Mouse (Mus musculus) megakaryocyte, embryonic 14.5 days (primary cell): ENCODE measurements around the gene Slamf9. TPM values are rescaled to one million over a fixed set of nuclear protein-coding genes. Genes with fewer than 3 reads are reported as not detected.
A peak's percentile ranks its signal among the peaks of the same experiment; 100 is the strongest.

Source experiments
- H3K27me3 ChIP-seq: replicated peaks from 2 replicates; pipeline ENCODE3; 2012; ENCODE audit warnings: inconsistent platforms
- H3K36me3 ChIP-seq: replicated peaks from 2 replicates; pipeline ENCODE3; 2012; ENCODE audit warnings: low read length, inconsistent platforms, mixed read lengths
- H3K4me1 ChIP-seq: 2 replicates; pipeline ENCODE4 v1.6.1; 2012; ENCODE audit warnings: inconsistent platforms
- H3K4me3 ChIP-seq: replicated peaks from 2 replicates; pipeline ENCODE3; 2012; ENCODE audit warnings: moderate library complexity, mild to moderate bottlenecking, inconsistent platforms
- H3K9me3 ChIP-seq: 2 replicates; pipeline ENCODE4 v1.6.1; 2012; ENCODE audit warnings: inconsistent platforms
- FLI1 ChIP-seq: IDR thresholded peaks from 2 replicates; pipeline ENCODE4 v1.6.1; 2012; ENCODE audit warnings: low read length, inconsistent platforms, mixed read lengths
- GATA1 ChIP-seq: IDR thresholded peaks from 3 replicates; pipeline ENCODE4 v1.6.1; 2012; ENCODE audit warnings: mixed read lengths, low read length, inconsistent platforms, borderline replicate concordance
- polyA plus RNA-seq: library from polyadenylated mRNA; stranded (reverse); fragments of >175 nt; gene quantifications from 2 replicates; pipeline ENCODE4 v1.2.3, GENCODE M21; 2012; ENCODE audit warnings: low replicate concordance; ENCODE audit not compliant: insufficient read depth

Slamf9 gene
- polyA plus RNA-seq, 1 experiment: not detected

DNA sequence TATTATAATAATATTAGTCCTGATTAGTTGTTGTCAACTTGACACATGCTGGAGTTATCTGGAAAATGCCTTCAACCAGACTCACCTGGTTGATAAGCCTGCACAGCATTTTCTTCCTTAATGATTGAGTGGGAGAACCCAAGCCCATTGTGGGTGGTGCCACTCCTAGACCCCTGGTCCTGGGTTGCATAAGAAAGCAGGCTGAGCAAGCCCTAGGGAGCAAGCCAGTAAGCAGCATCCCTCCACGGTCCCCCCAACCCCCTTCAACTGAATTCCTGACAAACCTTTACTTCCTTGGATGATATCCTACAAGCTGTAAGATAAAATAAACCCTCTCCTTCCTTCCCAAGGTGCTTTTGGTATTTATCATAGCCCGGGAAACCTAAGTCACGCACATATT lies 18.0 kb upstream of the Slamf9 start:
- TF ChIP-seq GATA1 (no peak), FLI1 (no peak)
- no peak overlapping the region for H3K4me3 ChIP-seq
- H3K27me3 ChIP-seq: peaks cover 4% of the 10 kb centered on the region
- H3K4me1 ChIP-seq: peaks cover 19% of the 10 kb centered on the region
- H3K9me3 ChIP-seq: 0 out of 2 replicates have a peak, but pooled peaks cover 4% of the 10 kb centered on the region
- no peaks in the 10 kb centered on the region for H3K36me3 ChIP-seq

- Histone ChIP-seq H3K36me3 (no peaks in the 10 kb centered on the region), H3K9me3 (0 out of 2 replicates have a peak, but pooled peaks cover 4% of the 10 kb centered on the region), H3K27me3 (peaks cover 2% of the 10 kb centered on the region), H3K4me3 (no peak overlapping the region), H3K4me1 (peaks cover 19% of the 10 kb centered on the region)
- TF ChIP-seq FLI1: no peak
- TF ChIP-seq GATA1: no peak
These were observed 17.1 kb upstream of the Slamf9 start for GRCm38 (mm10) chr1:172458041-172458440.

GRCm38 (mm10) chr1:172461602-172462001 lies 13.6 kb upstream of the Slamf9 start:
- Histone ChIP-seq H3K27me3 (peaks cover 7% of the 10 kb centered on the region), H3K4me3 (no peak overlapping the region), H3K9me3 (0 out of 2 replicates have a peak, but pooled peaks cover 4% of the 10 kb centered on the region), H3K4me1 (peaks cover 26% of the 10 kb centered on the region), H3K36me3 (no peaks in the 10 kb centered on the region)
- TF ChIP-seq FLI1: no peak
- no peak for TF ChIP-seq GATA1

- Histone ChIP-seq H3K9me3 (no peaks in the 10 kb centered on the region), H3K36me3 (no peaks in the 10 kb centered on the region), H3K4me3 (no peak overlapping the region), H3K4me1 (peaks cover 26% of the 10 kb centered on the region), H3K27me3 (peaks cover 9% of the 10 kb centered on the region)
- no peak for TF ChIP-seq GATA1
- TF ChIP-seq FLI1: no peak
These were observed 12.6 kb upstream of the Slamf9 start for GRCm38 (mm10) chr1:172462534-172462933.

DNA sequence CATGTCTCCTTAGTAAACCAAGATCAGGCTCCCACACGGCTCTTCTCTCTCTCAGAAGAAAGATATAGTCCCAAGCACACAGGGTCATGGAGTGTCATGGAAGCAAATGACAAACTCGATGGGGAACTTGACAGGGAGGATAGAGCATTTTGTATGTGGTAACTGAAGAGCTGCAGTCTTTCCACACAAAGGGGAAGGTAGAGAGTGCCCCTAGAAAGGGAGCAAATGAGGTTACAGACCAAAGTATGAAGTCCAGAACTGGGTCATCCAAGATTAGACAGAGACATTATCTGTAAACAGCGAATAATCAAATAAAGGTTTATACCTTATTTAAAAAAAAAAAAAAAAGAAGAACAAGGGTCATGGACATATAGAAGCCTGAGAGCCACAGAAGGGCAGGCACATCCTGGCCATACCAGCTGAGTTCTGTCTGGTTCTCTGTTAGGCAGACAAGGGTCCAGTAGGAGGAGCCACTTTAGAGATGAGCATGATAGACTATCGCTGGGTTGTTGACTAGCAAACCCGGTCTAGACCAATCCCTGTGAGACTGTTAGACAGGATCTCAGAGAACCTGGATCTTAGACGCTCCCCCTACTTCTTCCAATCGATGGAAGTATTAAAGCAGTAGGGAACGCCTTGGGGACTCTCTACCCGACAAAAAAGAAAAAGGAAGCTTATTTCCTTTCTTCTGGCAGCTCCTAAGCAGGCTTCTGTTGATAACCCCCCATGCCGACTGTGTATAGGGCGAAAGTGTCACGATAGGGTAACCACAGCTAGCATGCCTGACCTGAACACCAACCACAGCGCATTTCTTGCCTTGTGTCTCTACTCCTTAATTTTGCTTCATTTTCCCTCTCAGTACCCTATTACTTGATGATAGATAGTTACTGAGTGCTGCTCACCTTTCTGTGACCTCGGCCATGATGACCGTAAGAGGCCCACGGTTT lies 11.5 kb upstream of the Slamf9 start:
- TF ChIP-seq GATA1 (no peak), FLI1 (no peak)
- Histone ChIP-seq H3K36me3 (no peaks in the 10 kb centered on the region), H3K9me3 (no peaks in the 10 kb centered on the region), H3K4me3 (peak overlapping the region; percentile 62), H3K4me1 (peaks cover 26% of the 10 kb centered on the region), H3K27me3 (peaks cover 9% of the 10 kb centered on the region)

- TF ChIP-seq FLI1: no peak
- Histone ChIP-seq H3K9me3 (no peaks in the 10 kb centered on the region), H3K36me3 (no peaks in the 10 kb centered on the region), H3K27me3 (peaks cover 17% of the 10 kb centered on the region), H3K4me3 (no peak overlapping the region), H3K4me1 (peaks cover 14% of the 10 kb centered on the region)
These were observed 6.8 kb upstream of the Slamf9 start for GRCm38 (mm10) chr1:172468301-172468877.

- Histone ChIP-seq H3K4me1 (peaks cover 6% of the 10 kb centered on the region), H3K9me3 (no peaks in the 10 kb centered on the region), H3K4me3 (no peak overlapping the region), H3K27me3 (peaks cover 18% of the 10 kb centered on the region), H3K36me3 (no peaks in the 10 kb centered on the region)
- TF ChIP-seq GATA1 (no peak), FLI1 (no peak)
These were observed 5.8 kb upstream of the Slamf9 start for GRCm38 (mm10) chr1:172469373-172469772.

GRCm38 (mm10) chr1:172469810-172470448 lies 5.2 kb upstream of the Slamf9 start:
- H3K36me3 ChIP-seq: no peaks in the 10 kb centered on the region
- TF ChIP-seq FLI1 (no peak), GATA1 (no peak)

DNA sequence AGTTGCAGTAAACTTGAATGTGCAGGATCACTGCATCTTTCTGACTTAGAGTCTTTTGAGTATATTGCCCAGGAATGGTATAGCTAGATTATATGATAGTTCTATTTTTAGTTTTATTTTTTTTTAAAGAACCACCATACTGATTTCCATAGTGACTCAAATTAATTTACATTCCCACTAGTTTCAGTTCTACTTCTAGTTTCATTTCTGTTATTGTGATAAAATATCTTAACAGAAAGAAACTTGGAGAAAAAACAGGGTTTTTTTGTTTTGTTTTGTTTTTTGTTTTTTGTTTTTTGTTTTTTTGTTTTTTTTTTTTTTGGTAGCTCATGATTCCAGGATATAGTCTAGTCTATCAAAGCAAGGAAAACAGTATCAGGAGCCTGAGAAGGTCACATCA lies 2.2 kb upstream of the Slamf9 start:
- TF ChIP-seq FLI1: no peak
- TF ChIP-seq GATA1: no peak
- Histone ChIP-seq H3K4me3 (no peak overlapping the region), H3K9me3 (no peaks in the 10 kb centered on the region), H3K27me3 (peaks cover 33% of the 10 kb centered on the region), H3K36me3 (no peaks in the 10 kb centered on the region), H3K4me1 (peaks cover 11% of the 10 kb centered on the region)

More at GRCm38 (mm10) chr1:172469810-172470448, 5.2 kb upstream of the Slamf9 start:
- peaks cover 21% of the 10 kb centered on the region for H3K27me3 ChIP-seq
- H3K4me1 ChIP-seq: peaks cover 9% of the 10 kb centered on the region
- H3K9me3 ChIP-seq: no peaks in the 10 kb centered on the region
- H3K4me3 ChIP-seq: no peak overlapping the region

GRCm38 (mm10) chr1:172474196-172474595 lies 962 bp upstream of the Slamf9 start:
- H3K27me3 ChIP-seq: peaks cover 43% of the 10 kb centered on the region
- H3K4me3 ChIP-seq: no peak overlapping the region
- H3K4me1 ChIP-seq: peaks cover 11% of the 10 kb centered on the region
- no peak for TF ChIP-seq FLI1
- no peak for TF ChIP-seq GATA1
- H3K36me3 ChIP-seq: no peaks in the 10 kb centered on the region
- H3K9me3 ChIP-seq: no peaks in the 10 kb centered on the region
